Mouse (Mus musculus): ENCODE measurements at regions not wholly inside any gene's neighbourhood (a gene's known extent, or its start where the extent isn't known, plus 50 kb on each side); places are given as distances from the start of the nearest gene placed in this dataset.

- TF ChIP-seq CHD2 (IDR thresholded peaks at IDR 0.05; ENCODE audit: low read length) = no peak
- no peak for TF ChIP-seq HCFC1 (IDR thresholded peaks at IDR 0.05; ENCODE audit: low read depth, low read length)
- TF ChIP-seq CTCF (conservative IDR thresholded peaks at IDR 0.05 in 1 of 2, IDR thresholded peaks at IDR 0.05 in 1 of 2; ENCODE audit: low read depth in 2 of 2, low read length in 2 of 2) = no peak
- TF ChIP-seq MXI1 (IDR thresholded peaks at IDR 0.05; ENCODE audit: low read depth, low read length) = no peak
- TF ChIP-seq ZNF384 (IDR thresholded peaks at IDR 0.05; ENCODE audit: low read depth, low read length) = no peak
- no peak for TF ChIP-seq ZC3H11A (IDR thresholded peaks at IDR 0.05; ENCODE audit: low read depth, low read length)
- TF ChIP-seq EP300 (IDR thresholded peaks at IDR 0.05; ENCODE audit: low read length) = no peak
- no peak for TF ChIP-seq CHD1 (IDR thresholded peaks at IDR 0.05; ENCODE audit: low read depth, low read length)
- TF ChIP-seq ZMIZ1 (IDR thresholded peaks at IDR 0.05; ENCODE audit: low read depth, low read length) = no peak
- no peak for TF ChIP-seq MAFK (IDR thresholded peaks at IDR 0.05; ENCODE audit: insufficient replicate concordance, low read length)
- no peak for TF ChIP-seq POLR2AphosphoS2 (IDR thresholded peaks at IDR 0.05; ENCODE audit: low read depth, low read length)
- TF ChIP-seq E2F4 (IDR thresholded peaks at IDR 0.05; ENCODE audit: insufficient replicate concordance, low read depth, low read length) = no peak
- no peak for TF ChIP-seq USF1 (IDR thresholded peaks at IDR 0.05; ENCODE audit: low read depth, low read length)
- TF ChIP-seq MAX (IDR thresholded peaks at IDR 0.05; ENCODE audit: low read length) = no peak
Measured at GRCm38 (mm10) chr2:78396924-78397323, 450.7 kb upstream of the Cwc22 start.
